Mouse (Mus musculus) kidney, embryonic 16.5 days (tissue): ENCODE measurements around the gene Maml1. TPM values are rescaled to one million over a fixed set of nuclear protein-coding genes. Genes with fewer than 3 reads are reported as not detected.

Experiments
- ATAC-seq: fragments of 200-750 bp; cut with Nextera tagmentation; 2 replicates; pipeline ENCODE4 v1.8.0; 2017; ENCODE audit warnings: moderate TSS enrichment; ENCODE audit not compliant: low FRiP score, low TSS enrichment
- H3K27ac ChIP-seq: fragments of 300-500 bp; sonication (generic); 2 replicates; pipeline ENCODE4 v1.5.1; 2014; ENCODE audit warnings: low read length
- H3K27me3 ChIP-seq: fragments of 300-500 bp; sonication (generic); 2 replicates; pipeline ENCODE4 v1.6.1; 2014; ENCODE audit warnings: low read length, control low read depth, mixed read lengths; ENCODE audit not compliant: insufficient read depth
- H3K36me3 ChIP-seq: fragments of 300-500 bp; sonication (generic); 2 replicates; pipeline ENCODE4 v1.6.1; 2014; ENCODE audit warnings: low read length, control low read depth, mixed read lengths; ENCODE audit not compliant: insufficient read depth
- H3K4me1 ChIP-seq: fragments of 300-500 bp; sonication (generic); 2 replicates; pipeline ENCODE4 v1.6.1; 2014; ENCODE audit warnings: low read length, control low read depth, mixed read lengths; ENCODE audit not compliant: insufficient read depth
- H3K4me2 ChIP-seq: fragments of 300-500 bp; sonication (generic); replicated peaks from 2 replicates; pipeline ENCODE4 v1.6.1; 2014; ENCODE audit warnings: low read depth, low read length
- H3K4me3 ChIP-seq: fragments of 300-500 bp; sonication (generic); 2 replicates; pipeline ENCODE4 v1.5.1; 2014; ENCODE audit warnings: mild to moderate bottlenecking, low read length
- H3K9ac ChIP-seq: fragments of 300-500 bp; sonication (generic); replicated peaks from 2 replicates; pipeline ENCODE4 v1.6.1; 2014; ENCODE audit warnings: low read length
- H3K9me3 ChIP-seq: fragments of 300-500 bp; sonication (generic); 2 replicates; pipeline ENCODE4 v1.6.1; 2016; ENCODE audit warnings: low read length, control low read depth
- WGBS: fragments of 180-500 bp; shearing (Covaris S2); extraction: QIAGEN DNeasy Blood & Tissue Kit; methylation state at CpG from one replicate; pipeline ENCODE4 v1.1.7; 2014; 5-methylcytosine and 5-hydroxymethylcytosine counted together
- polyA plus RNA-seq: library from polyadenylated mRNA; unstranded; fragments of >200 nt; fragmentation: Nextera tagmentation; extraction: Ambion mirVana; gene quantifications from 2 replicates; pipeline ENCODE4 v1.2.1, GENCODE M21; 2015

Gene Maml1
- polyA plus RNA-seq, 1 experiment from 2014 or later = 6.3 TPM

DNA sequence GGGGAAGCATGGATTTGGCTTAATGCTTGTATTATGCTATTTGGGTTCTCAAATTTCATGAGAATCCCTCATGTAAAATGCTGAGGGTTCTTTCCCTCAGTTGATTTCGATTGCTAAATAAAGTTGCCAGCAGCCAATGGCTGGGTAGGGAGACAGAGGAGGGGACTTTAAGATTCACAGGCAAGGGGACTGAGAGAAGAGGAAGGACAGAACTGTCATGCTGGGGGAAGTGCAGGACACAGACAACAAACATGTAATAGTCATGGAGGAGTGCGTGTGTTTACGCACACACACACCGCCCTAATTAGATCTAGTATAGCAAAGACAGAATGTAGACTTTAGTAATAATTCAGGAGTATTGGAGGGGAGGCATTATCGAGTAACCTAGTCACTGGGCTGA lies 6.8 kb downstream of the Maml1 start:
- H3K4me2 ChIP-seq = no peak overlapping the region
- H3K9ac ChIP-seq = no peak overlapping the region
- H3K9me3 ChIP-seq = no peaks in the 10 kb centered on the region
- no peak overlapping the region for H3K27ac ChIP-seq
- ATAC-seq = no peak
- peaks cover 10% of the 10 kb centered on the region for H3K4me1 ChIP-seq
- H3K27me3 ChIP-seq = no peaks in the 10 kb centered on the region
- H3K4me3 ChIP-seq = no peak overlapping the region
- H3K36me3 ChIP-seq = peaks cover 17% of the 10 kb centered on the region; the same call in 1 of the 2 replicates
- 93% methylated on average over 5 of the region's 5 CpGs for WGBS

DNA sequence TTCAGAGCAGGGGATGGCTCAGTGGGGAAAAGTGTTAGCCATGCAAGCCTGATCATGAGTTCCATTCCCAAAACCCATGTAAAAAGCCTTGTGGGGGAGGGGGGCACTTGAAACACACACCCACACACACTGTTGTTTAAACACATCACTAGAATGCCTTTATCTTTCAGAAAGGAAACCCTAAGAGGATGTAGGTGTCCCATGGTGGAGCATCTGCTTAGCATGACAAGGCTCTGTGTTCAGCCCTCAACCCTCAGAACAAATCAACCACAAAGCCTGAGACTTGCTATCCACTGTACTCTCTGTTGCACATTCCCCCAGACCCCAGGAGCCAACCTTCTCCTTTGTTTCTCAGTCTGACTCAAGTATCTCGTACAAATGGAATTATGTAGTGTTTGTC lies 12.1 kb downstream of the Maml1 start:
- H3K4me2 ChIP-seq = no peak overlapping the region
- H3K9ac ChIP-seq = no peak overlapping the region
- WGBS = 79% methylated on average over 1 of the region's 1 CpGs
- no peak overlapping the region for H3K4me3 ChIP-seq
- no peak for ATAC-seq
- H3K36me3 ChIP-seq = peaks cover 8% of the 10 kb centered on the region
- peaks cover 4% of the 10 kb centered on the region; the same call in 1 of the 2 replicates for H3K4me1 ChIP-seq
- no peaks in the 10 kb centered on the region for H3K27me3 ChIP-seq
- H3K27ac ChIP-seq = no peak overlapping the region
- H3K9me3 ChIP-seq = no peaks in the 10 kb centered on the region

DNA sequence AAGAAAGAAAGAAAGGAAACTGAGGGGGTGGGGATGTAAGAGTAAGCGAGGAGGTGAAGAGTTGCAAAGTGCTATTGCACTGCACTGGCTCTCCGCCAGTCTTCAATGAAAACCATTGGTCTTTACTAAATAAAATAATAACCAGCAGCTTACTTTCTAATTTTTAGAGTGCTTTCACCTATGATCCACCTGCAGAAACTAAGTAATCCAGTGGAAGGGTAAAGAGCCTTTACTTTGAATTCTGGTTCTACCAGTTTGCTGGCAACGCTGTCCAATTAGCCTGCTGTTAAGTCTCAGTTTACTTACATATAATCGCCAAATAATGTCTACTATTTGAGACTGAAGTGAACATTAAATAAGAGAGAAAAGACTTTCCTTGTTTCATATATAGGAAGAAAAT lies 13.1 kb downstream of the Maml1 start:
- H3K9ac ChIP-seq = no peak overlapping the region
- H3K4me2 ChIP-seq = no peak overlapping the region
- H3K36me3 ChIP-seq = peaks cover 8% of the 10 kb centered on the region
- H3K4me1 ChIP-seq = peaks cover 4% of the 10 kb centered on the region; the same call in 1 of the 2 replicates
- WGBS = 80% methylated on average over 4 of the region's 4 CpGs
- no peak overlapping the region for H3K27ac ChIP-seq
- H3K27me3 ChIP-seq = no peaks in the 10 kb centered on the region
- no peak for ATAC-seq
- no peaks in the 10 kb centered on the region for H3K9me3 ChIP-seq
- no peak overlapping the region for H3K4me3 ChIP-seq

DNA sequence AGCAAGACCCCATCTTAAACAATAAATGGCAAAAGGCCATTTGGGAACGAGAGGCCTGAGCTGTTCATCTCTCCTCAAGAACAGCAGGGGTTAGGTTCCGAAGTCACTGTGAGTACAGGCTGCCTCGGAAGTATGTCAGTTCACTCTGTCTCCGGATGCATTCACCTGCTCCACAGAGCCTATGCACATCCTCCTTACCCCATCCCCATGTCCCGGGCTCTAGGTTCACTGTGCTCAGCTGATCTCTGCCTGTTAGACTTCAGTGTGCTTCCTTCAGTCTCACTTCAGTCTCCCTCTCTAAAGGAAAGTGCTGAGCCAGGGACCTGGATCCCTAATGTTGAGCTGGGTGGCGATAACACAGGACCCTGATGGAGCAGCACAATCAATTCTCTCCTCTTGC lies 14.4 kb downstream of the Maml1 start:
- H3K9ac ChIP-seq = no peak overlapping the region
- ATAC-seq = no peak
- no peaks in the 10 kb centered on the region for H3K27me3 ChIP-seq
- H3K9me3 ChIP-seq = no peaks in the 10 kb centered on the region
- peaks cover 8% of the 10 kb centered on the region for H3K36me3 ChIP-seq
- WGBS = 93% methylated on average over 6 of the region's 6 CpGs
- H3K27ac ChIP-seq = no peak overlapping the region
- H3K4me2 ChIP-seq = no peak overlapping the region
- H3K4me1 ChIP-seq = peaks cover 4% of the 10 kb centered on the region; the same call in 1 of the 2 replicates
- no peak overlapping the region for H3K4me3 ChIP-seq

DNA sequence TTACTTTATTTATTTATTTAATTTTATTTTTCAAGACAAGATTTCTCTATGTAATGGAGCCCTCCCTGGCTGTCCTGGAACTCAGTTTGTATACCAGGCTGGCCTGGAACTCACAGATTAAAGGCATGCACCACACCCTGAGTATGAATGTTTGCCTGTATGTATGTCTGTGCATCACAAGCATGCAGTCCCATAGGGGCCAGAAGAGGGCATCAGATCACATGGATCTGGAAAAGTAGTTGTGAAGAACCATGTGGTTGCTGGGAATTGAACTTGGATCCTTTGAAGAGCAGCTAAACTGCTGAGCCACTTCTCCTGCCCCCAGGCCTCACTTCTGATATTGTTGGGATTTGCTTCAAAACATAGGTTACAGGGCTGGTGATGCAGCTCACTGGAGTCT lies 15.1 kb downstream of the Maml1 start:
- Histone ChIP-seq H3K4me1 (peaks cover 4% of the 10 kb centered on the region; the same call in 1 of the 2 replicates), H3K4me2 (no peak overlapping the region), H3K9ac (no peak overlapping the region), H3K9me3 (no peaks in the 10 kb centered on the region), H3K27ac (no peak overlapping the region), H3K36me3 (peaks cover 8% of the 10 kb centered on the region), H3K4me3 (no peak overlapping the region), H3K27me3 (no peaks in the 10 kb centered on the region)
- no peak for ATAC-seq

DNA sequence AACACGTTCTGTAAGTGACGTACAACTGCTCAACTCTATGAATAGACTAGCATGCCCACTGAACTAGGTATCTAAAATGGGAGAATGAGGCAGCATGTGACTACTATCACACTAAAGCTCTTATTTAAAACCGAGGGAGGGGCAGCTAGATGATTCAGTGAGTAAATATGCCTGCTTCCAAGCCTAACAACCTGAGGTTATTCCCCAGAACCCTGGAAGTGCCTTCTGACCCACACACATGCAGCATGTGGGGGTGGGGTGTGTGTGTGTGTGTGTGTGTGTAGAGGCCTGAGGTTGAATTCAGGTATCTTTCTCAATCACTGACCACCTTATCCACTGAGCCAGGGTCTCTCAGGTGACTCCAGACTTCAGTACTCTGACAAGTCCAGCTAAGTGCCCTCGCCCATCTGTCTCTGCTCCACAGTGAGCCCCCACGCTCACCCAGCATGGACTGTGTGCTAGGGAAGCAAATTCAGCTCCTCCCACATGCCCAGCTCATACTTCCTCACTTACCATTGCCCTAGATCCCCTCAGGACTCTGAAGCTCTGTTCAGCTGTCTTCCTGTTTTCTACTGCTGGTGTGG lies 16.5 kb downstream of the Maml1 start:
- H3K27me3 ChIP-seq = no peaks in the 10 kb centered on the region
- no peak overlapping the region for H3K27ac ChIP-seq
- peaks cover 4% of the 10 kb centered on the region; the same call in 1 of the 2 replicates for H3K4me1 ChIP-seq
- no peaks in the 10 kb centered on the region for H3K9me3 ChIP-seq
- ATAC-seq = no peak
- H3K4me3 ChIP-seq = no peak overlapping the region
- WGBS = 77% methylated on average over 5 of the region's 5 CpGs
- peaks cover 5% of the 10 kb centered on the region for H3K36me3 ChIP-seq
- H3K4me2 ChIP-seq = no peak overlapping the region
- H3K9ac ChIP-seq = no peak overlapping the region

DNA sequence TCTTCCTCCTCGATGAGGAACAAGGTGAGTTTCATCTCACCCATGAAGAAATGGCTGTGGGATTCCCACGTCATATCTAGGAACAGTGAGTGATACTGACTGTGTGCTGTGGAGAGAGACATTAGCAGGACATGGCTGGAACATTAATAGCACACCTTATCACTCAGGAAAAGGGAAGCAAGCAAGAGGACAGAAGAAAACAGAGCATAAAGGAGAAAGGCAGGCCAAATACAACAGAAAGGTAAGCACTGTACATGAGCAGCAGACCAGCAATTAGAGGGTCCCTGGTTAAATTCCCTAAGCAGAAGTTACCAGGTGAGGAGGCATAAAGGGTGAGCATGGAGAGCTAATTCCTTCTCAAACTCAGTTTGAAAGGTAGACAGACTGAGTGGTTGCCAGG lies 17.0 kb downstream of the Maml1 start:
- Histone ChIP-seq H3K27ac (no peak overlapping the region), H3K4me3 (no peak overlapping the region), H3K9ac (no peak overlapping the region), H3K9me3 (no peaks in the 10 kb centered on the region), H3K27me3 (no peaks in the 10 kb centered on the region), H3K36me3 (peaks cover 3% of the 10 kb centered on the region; the same call in 1 of the 2 replicates), H3K4me1 (peaks cover 4% of the 10 kb centered on the region; the same call in 1 of the 2 replicates), H3K4me2 (no peak overlapping the region)
- 85% methylated on average over 2 of the region's 2 CpGs for WGBS
- ATAC-seq = no peak

DNA sequence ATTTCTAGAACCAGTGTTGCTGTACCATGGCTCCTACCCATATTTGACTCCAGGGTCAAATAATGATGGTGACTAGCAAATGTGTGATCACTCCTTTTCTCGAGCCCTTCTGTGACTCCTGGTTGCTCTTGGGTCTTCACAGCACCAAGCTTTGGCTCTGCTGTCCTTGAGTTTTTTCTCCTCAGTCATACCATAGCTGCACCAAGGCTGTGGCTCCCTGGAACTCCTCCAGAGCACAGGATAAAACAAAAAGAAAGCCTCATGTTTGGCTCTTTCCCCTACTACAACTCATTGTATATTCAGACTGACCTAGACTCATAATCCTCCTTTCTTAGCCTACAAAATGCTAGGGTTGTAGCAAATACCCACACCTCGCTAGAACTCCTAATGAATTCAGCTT lies 19.3 kb downstream of the Maml1 start:
- peaks cover 3% of the 10 kb centered on the region; the same call in 1 of the 2 replicates for H3K36me3 ChIP-seq
- H3K4me1 ChIP-seq = peaks cover 4% of the 10 kb centered on the region; the same call in 1 of the 2 replicates
- no peaks in the 10 kb centered on the region for H3K9me3 ChIP-seq
- no peak overlapping the region for H3K27ac ChIP-seq
- H3K27me3 ChIP-seq = no peaks in the 10 kb centered on the region
- H3K9ac ChIP-seq = no peak overlapping the region
- ATAC-seq = no peak
- 81% methylated on average over 2 of the region's 2 CpGs for WGBS
- H3K4me3 ChIP-seq = no peak overlapping the region
- H3K4me2 ChIP-seq = no peak overlapping the region

DNA sequence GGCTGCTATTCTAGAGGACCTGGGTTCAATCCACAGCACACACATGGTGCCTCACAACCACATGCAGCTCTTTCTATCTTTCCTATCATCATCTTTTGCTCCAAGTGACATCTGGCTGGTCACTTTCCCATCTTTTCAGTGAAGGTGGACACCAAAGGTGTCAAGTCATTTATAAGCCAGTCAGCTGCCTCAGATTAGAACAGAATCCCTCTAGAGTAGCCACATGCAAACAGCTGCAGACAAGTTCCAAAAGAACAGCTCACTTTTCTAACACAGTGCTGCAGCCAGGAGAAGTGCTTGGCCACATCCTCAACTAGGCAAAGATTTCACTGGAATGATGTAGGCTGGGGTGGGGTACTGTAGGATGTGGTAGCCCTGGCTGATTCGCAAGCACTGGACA lies 22.2 kb downstream of the Maml1 start:
- ATAC-seq = no peak
- peaks cover 22% of the 10 kb centered on the region for H3K36me3 ChIP-seq
- H3K4me2 ChIP-seq = no peak overlapping the region
- H3K9me3 ChIP-seq = no peaks in the 10 kb centered on the region
- H3K27ac ChIP-seq = no peak overlapping the region
- 93% methylated on average over 1 of the region's 1 CpGs for WGBS
- no peaks in the 10 kb centered on the region for H3K27me3 ChIP-seq
- H3K4me3 ChIP-seq = no peak overlapping the region
- no peaks in the 10 kb centered on the region for H3K4me1 ChIP-seq
- H3K9ac ChIP-seq = no peak overlapping the region

DNA sequence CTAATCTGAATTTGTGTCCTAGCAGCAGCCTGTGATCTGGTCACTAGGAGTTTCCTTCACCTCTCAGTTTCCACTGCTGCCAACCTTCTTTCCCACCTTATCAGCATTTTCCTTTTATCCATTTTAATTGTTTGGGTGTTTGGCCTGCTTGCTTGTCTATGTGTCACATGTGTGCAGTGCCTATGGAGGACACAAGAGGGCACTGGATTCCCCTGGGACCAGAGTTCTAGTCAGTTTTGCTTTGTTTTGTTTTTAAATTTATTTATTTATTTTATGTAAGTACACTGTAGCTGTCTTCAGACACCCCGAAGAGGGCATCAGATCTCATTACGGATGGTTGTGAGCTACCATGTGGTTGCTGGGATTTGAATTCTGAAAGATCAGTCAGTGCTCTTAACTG lies 22.9 kb downstream of the Maml1 start:
- no peak overlapping the region for H3K4me2 ChIP-seq

More for the DNA sequence above, 22.9 kb downstream of the Maml1 start:
- no peak for ATAC-seq
- Histone ChIP-seq H3K27me3 (no peaks in the 10 kb centered on the region), H3K9ac (no peak overlapping the region), H3K4me1 (no peaks in the 10 kb centered on the region), H3K9me3 (no peaks in the 10 kb centered on the region), H3K36me3 (peaks cover 29% of the 10 kb centered on the region), H3K27ac (no peak overlapping the region), H3K4me3 (no peak overlapping the region)
- 89% methylated on average over 2 of the region's 2 CpGs for WGBS
